Mouse (Mus musculus): ENCODE results near the gene Mkks. TPM values are rescaled to one million over a fixed set of nuclear protein-coding genes. Genes with fewer than 3 reads are reported as not detected.
"Not testable (repeated sequence)": the region's sequence is repeated elsewhere in the genome, so short reads cannot be mapped to it uniquely, and the experiment has no call there.

The Mkks gene
- total and polyA plus RNA-seq, 3 experiments = 9.3 to 44.1 (median 29.4) TPM

DNA sequence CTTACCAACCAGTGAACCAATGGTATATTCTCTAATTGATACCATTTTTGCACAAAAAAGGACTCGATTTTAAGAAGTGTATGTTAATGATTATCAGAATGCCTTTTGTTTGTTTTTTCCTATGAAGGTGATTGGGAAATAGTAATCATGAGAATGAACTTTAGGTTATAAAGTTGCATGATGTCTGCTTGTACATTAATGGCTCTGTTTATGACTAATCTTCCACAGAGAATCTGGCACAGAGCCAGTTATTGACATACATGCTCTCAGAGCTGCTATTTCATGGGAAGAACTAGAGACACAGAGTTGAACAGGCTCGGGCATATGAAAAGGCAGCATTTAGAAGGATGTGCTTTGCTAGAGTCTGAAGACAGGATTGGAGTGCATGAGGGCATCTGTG, 4.9 kb upstream of the Mkks start:
- Histone ChIP-seq H3K4me1 (ENCODE audit: control insufficient read depth, insufficient read depth, low read length) (no peaks in the 10 kb centered on the region; the same call in 1 of the 2 replicates), H3K9ac (ENCODE audit: low read depth, low read length) (no peak overlapping the region), H3K79me2 (replicated peaks; ENCODE audit: control insufficient read depth, insufficient read depth, low read length) (no peaks in the 10 kb centered on the region), H3K27ac (no peak overlapping the region), H3K36me3 (ENCODE audit: control insufficient read depth, insufficient read depth, low read length) (no peaks in the 10 kb centered on the region), H3K27me3 (ENCODE audit: control insufficient read depth, insufficient read depth, low read length) (no peaks in the 10 kb centered on the region), H3K4me3 (no peak overlapping the region)
- no peak for TF ChIP-seq POLR2A (IDR thresholded peaks at IDR 0.05; ENCODE audit: insufficient read depth, low read depth, low read length)
- no peak for TF ChIP-seq CTCF (IDR thresholded peaks at IDR 0.05)
- TF ChIP-seq EP300 (IDR thresholded peaks at IDR 0.05; ENCODE audit: insufficient read depth, low read depth, low read length) = no peak
- intact Hi-C loops (cut with DNase I) = no loop called here
- WGBS = 88% methylated on average over 2 of the region's 2 CpGs
- no peak for DNase-seq

- no peaks in the 10 kb centered on the region for H3K27me3 ChIP-seq (ENCODE audit: control insufficient read depth, insufficient read depth, low read length)
- no peak for DNase-seq
- H3K4me3 ChIP-seq = no peak overlapping the region
- H3K4me1 ChIP-seq (ENCODE audit: control insufficient read depth, insufficient read depth, low read length) = no peaks in the 10 kb centered on the region; the same call in 1 of the 2 replicates
- TF ChIP-seq EP300 (IDR thresholded peaks at IDR 0.05; ENCODE audit: insufficient read depth, low read depth, low read length) (no peak), CTCF (IDR thresholded peaks at IDR 0.05) (no peak), POLR2A (IDR thresholded peaks at IDR 0.05; ENCODE audit: insufficient read depth, low read depth, low read length) (no peak)
- H3K36me3 ChIP-seq (ENCODE audit: control insufficient read depth, insufficient read depth, low read length) = peaks cover 4% of the 10 kb centered on the region; the same call in 1 of the 2 replicates
- H3K27ac ChIP-seq = no peak overlapping the region
- intact Hi-C loops (cut with DNase I) = loop anchor here (5.0 kb wide), 1 partner anchor 223 kb away; the partner anchor contains the start of gene Jag1
- no peaks in the 10 kb centered on the region for H3K79me2 ChIP-seq (replicated peaks; ENCODE audit: control insufficient read depth, insufficient read depth, low read length)
- 80% methylated on average over 2 of the region's 2 CpGs for WGBS
- no peak overlapping the region for H3K9ac ChIP-seq (ENCODE audit: low read depth, low read length)
Observed at GRCm38 (mm10) chr2:136894494-136894893, 3.3 kb upstream of the Mkks start.

DNA sequence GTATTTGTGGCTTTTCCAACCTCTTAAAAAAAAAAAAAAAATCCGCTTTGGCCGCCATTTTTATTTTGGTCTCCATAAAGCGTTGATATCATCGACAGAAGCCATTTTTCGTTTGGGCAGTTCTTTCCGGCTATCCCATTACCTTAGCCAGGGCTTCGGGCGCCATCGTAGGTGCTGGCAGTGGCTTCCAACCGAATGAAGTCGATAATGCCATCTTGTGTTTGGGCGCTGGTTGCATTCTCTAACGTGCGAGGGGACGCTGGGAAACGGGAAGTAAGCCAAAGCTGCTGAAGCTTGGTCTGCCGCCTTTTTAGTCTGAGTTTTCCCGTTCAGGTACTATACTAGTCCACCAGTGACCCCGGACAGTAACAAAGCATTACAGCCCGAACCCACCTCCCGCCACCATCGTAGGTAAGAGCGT, 772 bp upstream of the Mkks start:
- intact Hi-C loops (cut with DNase I) = loop anchor here (2.0 to 5.0 kb wide), 2 partner anchors 225 to 407 kb away; partner anchors contain the start of gene Jag1
- Histone ChIP-seq H3K36me3 (ENCODE audit: control insufficient read depth, insufficient read depth, low read length) (peaks cover 10% of the 10 kb centered on the region), H3K27ac (peak overlapping the region; percentile 98), H3K4me1 (ENCODE audit: control insufficient read depth, insufficient read depth, low read length) (peaks cover 2% of the 10 kb centered on the region), H3K79me2 (replicated peaks; ENCODE audit: control insufficient read depth, insufficient read depth, low read length) (no peaks in the 10 kb centered on the region), H3K27me3 (ENCODE audit: control insufficient read depth, insufficient read depth, low read length) (no peaks in the 10 kb centered on the region), H3K4me3 (peak overlapping the region; percentile 62), H3K9ac (ENCODE audit: low read depth, low read length) (peak overlapping the region; percentile 91)
- peak; percentile 79 for TF ChIP-seq POLR2A (IDR thresholded peaks at IDR 0.05; ENCODE audit: insufficient read depth, low read depth, low read length)
- peak; percentile 92 for TF ChIP-seq EP300 (IDR thresholded peaks at IDR 0.05; ENCODE audit: insufficient read depth, low read depth, low read length)
- no peak for TF ChIP-seq CTCF (IDR thresholded peaks at IDR 0.05)
- under 1% methylated on average over 23 of the region's 23 CpGs for WGBS
- DNase-seq = peak; percentile 95 to 97

- H3K4me1 ChIP-seq (ENCODE audit: control insufficient read depth, insufficient read depth, low read length); DNase-seq; H3K79me2 ChIP-seq (replicated peaks; ENCODE audit: control insufficient read depth, insufficient read depth, low read length); H3K27me3 ChIP-seq (ENCODE audit: control insufficient read depth, insufficient read depth, low read length): not testable (repeated sequence)
- Histone ChIP-seq H3K36me3 (ENCODE audit: control insufficient read depth, insufficient read depth, low read length) (peaks cover 15% of the 10 kb centered on the region), H3K27ac (peak overlapping the region; percentile 98), H3K9ac (ENCODE audit: low read depth, low read length) (peak overlapping the region; percentile 80), H3K4me3 (peak overlapping the region; percentile 62)
- intact Hi-C loops (cut with DNase I) = loop anchor here (2.0 to 5.0 kb wide), 2 partner anchors 227 to 406 kb away; partner anchors contain the start of gene Jag1
- WGBS = 5% methylated on average over 15 of the region's 15 CpGs
Observed at GRCm38 (mm10) chr2:136890716-136891067, 497 bp downstream of the Mkks start.

DNA sequence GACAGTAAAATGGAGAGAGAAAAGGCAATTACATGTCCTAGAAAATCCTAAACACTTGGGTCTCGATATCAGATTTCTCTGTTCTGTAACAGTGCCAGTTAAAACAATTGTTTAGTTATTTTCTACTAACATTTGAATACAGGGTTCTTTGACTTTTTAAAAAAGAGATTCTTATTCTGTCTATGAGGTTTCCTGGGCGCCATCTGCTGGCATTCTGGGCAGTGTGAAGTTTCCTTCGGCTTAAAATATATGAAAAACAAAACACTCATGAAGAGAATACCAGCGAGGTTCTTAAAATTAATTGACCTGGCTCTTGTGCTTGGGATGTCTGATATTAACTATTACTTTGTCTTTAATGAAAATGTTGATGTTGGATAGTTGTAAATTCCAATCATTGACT, 4.3 kb downstream of the Mkks start:
- Histone ChIP-seq H3K79me2 (replicated peaks; ENCODE audit: control insufficient read depth, insufficient read depth, low read length) (no peaks in the 10 kb centered on the region), H3K27me3 (ENCODE audit: control insufficient read depth, insufficient read depth, low read length) (no peaks in the 10 kb centered on the region), H3K27ac (no peak overlapping the region), H3K4me1 (ENCODE audit: control insufficient read depth, insufficient read depth, low read length) (peaks cover 3% of the 10 kb centered on the region), H3K36me3 (ENCODE audit: control insufficient read depth, insufficient read depth, low read length) (peaks cover 22% of the 10 kb centered on the region), H3K9ac (ENCODE audit: low read depth, low read length) (no peak overlapping the region), H3K4me3 (no peak overlapping the region)
- intact Hi-C loops (cut with DNase I) = no loop called here
- WGBS = 39% methylated on average over 4 of the region's 4 CpGs
- peak; percentile 11 to 44 for DNase-seq
- TF ChIP-seq POLR2A (IDR thresholded peaks at IDR 0.05; ENCODE audit: insufficient read depth, low read depth, low read length) = no peak
- TF ChIP-seq CTCF (IDR thresholded peaks at IDR 0.05) = peak; percentile 73

GRCm38 (mm10) chr2:136885579-136885978, 5.6 kb downstream of the Mkks start, which contains the start of gene AL731706.2:
Gene AL731706.2 (minus strand): TSS chr2:136885679.
- Histone ChIP-seq H3K79me2 (replicated peaks; ENCODE audit: control insufficient read depth, insufficient read depth, low read length) (no peaks in the 10 kb centered on the region), H3K4me1 (ENCODE audit: control insufficient read depth, insufficient read depth, low read length) (peaks cover 3% of the 10 kb centered on the region), H3K27me3 (ENCODE audit: control insufficient read depth, insufficient read depth, low read length) (no peaks in the 10 kb centered on the region), H3K9ac (ENCODE audit: low read depth, low read length) (no peak within 1 kb of the TSS), H3K36me3 (ENCODE audit: control insufficient read depth, insufficient read depth, low read length) (peaks cover 25% of the 10 kb centered on the region), H3K4me3 (no peak within 1 kb of the TSS), H3K27ac (no peak within 1 kb of the TSS)
- intact Hi-C loops (cut with DNase I) = no loop called here
- TF ChIP-seq CTCF (IDR thresholded peaks at IDR 0.05) (no peak), EP300 (IDR thresholded peaks at IDR 0.05; ENCODE audit: insufficient read depth, low read depth, low read length) (no peak), POLR2A (IDR thresholded peaks at IDR 0.05; ENCODE audit: insufficient read depth, low read depth, low read length) (no peak)
- WGBS = 96% methylated on average over 2 of the region's 2 CpGs
- DNase-seq = no peak

Data from heart, adult 2 months (tissue).